12 mouse cellular contexts compared by ENCODE assay signal in genomic region chr7:47073536-47074521, GRCm38 (mm10). TPM values are rescaled to one million over a fixed set of nuclear protein-coding genes. Genes with fewer than 3 reads are reported as not detected.
DNase-seq lines count a peak whose midpoint lies in the region; ATAC-seq and TF ChIP-seq lines count a peak whose summit lies in the region.
"Had no signal": no experiment of that assay in that cellular context is flagged by ENCODE, and none has a peak within 500 bp of the region (broad histone marks: within the 10 kb centered on the region; RNA-seq: fewer than 3 reads in every experiment).

No protein-coding gene starts in this region.

- WGBS in liver, embryonic 16.5 days (ENCODE audit: insufficient replicate concordance) = 52% methylated on average over 18 of the region's 18 CpGs
- WGBS in liver, embryonic 12.5 days (ENCODE audit: insufficient replicate concordance) = 55% methylated on average over 18 of the region's 18 CpGs
- 56% methylated on average over 18 of the region's 18 CpGs for WGBS in neural tube, embryonic 15.5 days
- 59% methylated on average over 18 of the region's 18 CpGs for WGBS in forebrain, embryonic 13.5 days

- no peak overlapping the region for H3K4me3 ChIP-seq in liver, embryonic 16.5 days (ENCODE audit: low read depth, low read length)
- no peak overlapping the region for H3K4me3 ChIP-seq in liver, embryonic 12.5 days
- no peak overlapping the region for H3K4me3 ChIP-seq in cortical plate, adult 2 months (ENCODE audit: insufficient read depth, low read length)
- no peak overlapping the region for H3K4me3 ChIP-seq in neural tube, embryonic 15.5 days (replicated peaks)
- H3K4me3 ChIP-seq in forebrain, embryonic 13.5 days = no peak overlapping the region
- H3K4me3 ChIP-seq: embryonic facial prominence, embryonic 13.5 days; midbrain, embryonic 12.5 days had no signal

- TF ChIP-seq CTCF in cortical plate, adult 2 months (IDR thresholded peaks at IDR 0.05; ENCODE audit: extremely low read depth, insufficient read depth, low read length) = no peak

- peak; percentile 57 for ATAC-seq in liver, embryonic 16.5 days (ENCODE audit: low read depth)
- no peak for ATAC-seq in liver, embryonic 12.5 days
- no peak for ATAC-seq in neural tube, embryonic 15.5 days (ENCODE audit: low FRiP score)
- ATAC-seq in forebrain, embryonic 13.5 days = no peak

- H3K27ac ChIP-seq in liver, embryonic 16.5 days (ENCODE audit: low read length) = no peak overlapping the region
- H3K27ac ChIP-seq in liver, embryonic 12.5 days = no peak overlapping the region
- H3K27ac ChIP-seq in cortical plate, adult 2 months (ENCODE audit: insufficient read depth, low read length) = 0 out of 2 replicates have a peak overlapping the region, but pooled peaks have one; percentile 54
- H3K27ac ChIP-seq in neural tube, embryonic 15.5 days (replicated peaks) = no peak overlapping the region; the same call in 1 of the 2 replicates
- H3K27ac ChIP-seq in forebrain, embryonic 13.5 days = no peak overlapping the region
- H3K27ac ChIP-seq: embryonic facial prominence, embryonic 13.5 days; midbrain, embryonic 12.5 days had no signal

- DNase-seq in adipocyte (ENCODE audit: low spot score) = peak; percentile 8
- DNase-seq in kidney, postnatal 36 days = peak; percentile 72 to 78
- DNase-seq in heart, postnatal 4 days = no peak
- DNase-seq: right cerebral cortex, postnatal 14 days had no signal

- H3K9me3 ChIP-seq in liver, embryonic 16.5 days (replicated peaks; ENCODE audit: control insufficient read depth, low read length) = no peaks in the 10 kb centered on the region
- H3K9me3 ChIP-seq in liver, embryonic 12.5 days (replicated peaks) = no peaks in the 10 kb centered on the region
- no peaks in the 10 kb centered on the region for H3K9me3 ChIP-seq in neural tube, embryonic 15.5 days (replicated peaks)
- no peaks in the 10 kb centered on the region for H3K9me3 ChIP-seq in forebrain, embryonic 13.5 days (replicated peaks)
- H3K9me3 ChIP-seq: embryonic facial prominence, embryonic 13.5 days; midbrain, embryonic 12.5 days had no signal

- H3K36me3 ChIP-seq in liver, embryonic 16.5 days (ENCODE audit: control insufficient read depth, insufficient read depth) = no peaks in the 10 kb centered on the region
- H3K36me3 ChIP-seq in liver, embryonic 12.5 days = no peaks in the 10 kb centered on the region
- H3K36me3 ChIP-seq in neural tube, embryonic 15.5 days = peaks cover 13% of the 10 kb centered on the region
- H3K36me3 ChIP-seq in forebrain, embryonic 13.5 days (ENCODE audit: poor library complexity, severe bottlenecking) = 0 out of 2 replicates have a peak, but pooled peaks cover 3% of the 10 kb centered on the region
- H3K36me3 ChIP-seq: embryonic facial prominence, embryonic 13.5 days; midbrain, embryonic 12.5 days had no signal

- peaks cover 10% of the 10 kb centered on the region for H3K4me1 ChIP-seq in liver, embryonic 16.5 days (ENCODE audit: control insufficient read depth, low read depth, low read length)
- H3K4me1 ChIP-seq in liver, embryonic 12.5 days = peaks cover 4% of the 10 kb centered on the region; the same call in 1 of the 2 replicates
- H3K4me1 ChIP-seq in cortical plate, adult 2 months (ENCODE audit: control insufficient read depth, insufficient read depth, low read length) = peaks cover 4% of the 10 kb centered on the region
- H3K4me1 ChIP-seq in neural tube, embryonic 15.5 days = peaks cover 9% of the 10 kb centered on the region
- H3K4me1 ChIP-seq in forebrain, embryonic 13.5 days = no peaks in the 10 kb centered on the region

- TF ChIP-seq POLR2A in cortical plate, adult 2 months (IDR thresholded peaks at IDR 0.05; ENCODE audit: extremely low read depth, insufficient read depth, low read length) = no peak

- H3K27me3 ChIP-seq in liver, embryonic 16.5 days (ENCODE audit: control insufficient read depth, insufficient read depth, low read depth, low read length) = no peaks in the 10 kb centered on the region
- no peaks in the 10 kb centered on the region; the same call in 1 of the 2 replicates for H3K27me3 ChIP-seq in liver, embryonic 12.5 days (replicated peaks)
- H3K27me3 ChIP-seq in neural tube, embryonic 15.5 days (replicated peaks) = no peaks in the 10 kb centered on the region
- no peaks in the 10 kb centered on the region for H3K27me3 ChIP-seq in forebrain, embryonic 13.5 days
- H3K27me3 ChIP-seq: embryonic facial prominence, embryonic 13.5 days; midbrain, embryonic 12.5 days had no signal

- H3K9ac ChIP-seq in liver, embryonic 16.5 days (ENCODE audit: low read depth, low read length) = no peak overlapping the region
- no peak overlapping the region for H3K9ac ChIP-seq in liver, embryonic 12.5 days
- no peak overlapping the region for H3K9ac ChIP-seq in neural tube, embryonic 15.5 days (replicated peaks)
- no peak overlapping the region for H3K9ac ChIP-seq in forebrain, embryonic 13.5 days
- H3K9ac ChIP-seq: embryonic facial prominence, embryonic 13.5 days; midbrain, embryonic 12.5 days had no signal

- H3K4me2 ChIP-seq in liver, embryonic 16.5 days (ENCODE audit: low read depth, low read length) = no peak overlapping the region
- H3K4me2 ChIP-seq in liver, embryonic 12.5 days = no peak overlapping the region
- no peak overlapping the region for H3K4me2 ChIP-seq in neural tube, embryonic 15.5 days
- H3K4me2 ChIP-seq in forebrain, embryonic 13.5 days = no peak overlapping the region
- H3K4me2 ChIP-seq: embryonic facial prominence, embryonic 13.5 days; midbrain, embryonic 12.5 days had no signal

RNA-seq across cellular contexts. Expression of gene Tmem86a, which starts 23.4 kb away (rescaled TPM):
- 25.3 and 25.6 TPM in 2 replicates for polyA plus RNA-seq in liver, embryonic 16.5 days (2015; fragmentation: Nextera tagmentation; extraction: Ambion mirVana)
- 20.2 and 20.3 TPM in 2 replicates for polyA plus RNA-seq in liver, embryonic 12.5 days (2016; fragmentation: Nextera tagmentation; extraction: Ambion mirVana)
- 22.5 and 22.6 TPM in 2 replicates for polyA plus RNA-seq in cortical plate, adult 2 months (2012; rRNA removed)
- polyA plus RNA-seq in neural tube, embryonic 15.5 days (2015; fragmentation: Nextera tagmentation; extraction: Ambion mirVana) = 25.3 and 25.4 TPM in 2 replicates
- 10 to 100 TPM; 16.9 to 23.8 TPM for total RNA-seq in heart, postnatal 4 days (2021)
- polyA plus RNA-seq in forebrain, embryonic 13.5 days (2015; fragmentation: Nextera tagmentation; extraction: Ambion mirVana) = 19.0 and 20.0 TPM in 2 replicates

RNA-seq across cellular contexts. Expression of gene Ptpn5, which starts 59.7 kb away (rescaled TPM):
- polyA plus RNA-seq in liver, embryonic 16.5 days (2015; fragmentation: Nextera tagmentation; extraction: Ambion mirVana) = 0.08 TPM in 1 of 2 replicates, not detected in the other
- 0.23 TPM in 1 of 2 replicates, not detected in the other for polyA plus RNA-seq in liver, embryonic 12.5 days (2016; fragmentation: Nextera tagmentation; extraction: Ambion mirVana)
- 205 and 221 TPM in 2 replicates for polyA plus RNA-seq in cortical plate, adult 2 months (2012; rRNA removed)
- 163 and 187 TPM in 2 replicates for polyA plus RNA-seq in neural tube, embryonic 15.5 days (2015; fragmentation: Nextera tagmentation; extraction: Ambion mirVana)
- total RNA-seq in heart, postnatal 4 days (2021) = not detected
- polyA plus RNA-seq in forebrain, embryonic 13.5 days (2015; fragmentation: Nextera tagmentation; extraction: Ambion mirVana) = 38.8 and 46.9 TPM in 2 replicates
- polyA plus RNA-seq: heart, postnatal 0 days had no signal

Comparison
In these comparisons a context has a peak if more than half of its experiments do, and no peak if none do; other contexts are left out.
1. RNA of gene Ptpn5, which starts 59.7 kb away (polyA plus RNA-seq): 205 to 221 TPM in cortical plate, adult 2 months, 163 to 187 TPM in neural tube, embryonic 15.5 days and 38.8 to 46.9 TPM in forebrain, embryonic 13.5 days; 0.23 TPM in liver, embryonic 12.5 days and 0.08 TPM in liver, embryonic 16.5 days; every median in the first group is over 10 times any median in the second.